Mouse (Mus musculus) cerebellum, adult 11-12 months (tissue): ENCODE measurements around the gene Ccnf.
A peak's percentile ranks its signal among the peaks of the same experiment; 100 is the strongest.

ENCODE experiments used
- DNase-seq: peaks from one replicate; pipeline ENCODE4 v3.0.0; 2022

Ccnf gene

GRCm38 (mm10) chr17:24201092-24201491 lies 50.2 kb downstream of the Ccnf start:
- DNase-seq: no peak

DNA sequence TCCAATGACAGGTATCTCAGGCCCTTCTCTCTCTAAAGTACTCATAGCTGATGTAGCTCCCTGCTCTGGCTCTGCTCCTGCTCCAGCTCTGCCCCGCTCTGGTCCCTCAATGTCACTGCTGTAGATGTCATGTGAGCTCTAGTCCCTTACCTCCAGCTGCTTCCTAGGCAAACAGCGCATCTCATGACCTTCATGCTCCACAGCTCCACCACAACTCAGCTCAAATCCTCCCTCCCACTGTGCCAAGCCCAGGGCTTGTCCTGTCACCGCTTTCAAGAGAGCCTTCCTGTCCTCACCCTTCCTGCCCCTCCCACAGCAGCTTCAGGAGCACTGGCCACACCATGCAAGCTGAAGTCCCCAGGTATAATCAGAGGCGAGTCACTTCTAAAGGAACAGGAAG lies 51.5 kb downstream of the Ccnf start:
- no peak for DNase-seq

DNA sequence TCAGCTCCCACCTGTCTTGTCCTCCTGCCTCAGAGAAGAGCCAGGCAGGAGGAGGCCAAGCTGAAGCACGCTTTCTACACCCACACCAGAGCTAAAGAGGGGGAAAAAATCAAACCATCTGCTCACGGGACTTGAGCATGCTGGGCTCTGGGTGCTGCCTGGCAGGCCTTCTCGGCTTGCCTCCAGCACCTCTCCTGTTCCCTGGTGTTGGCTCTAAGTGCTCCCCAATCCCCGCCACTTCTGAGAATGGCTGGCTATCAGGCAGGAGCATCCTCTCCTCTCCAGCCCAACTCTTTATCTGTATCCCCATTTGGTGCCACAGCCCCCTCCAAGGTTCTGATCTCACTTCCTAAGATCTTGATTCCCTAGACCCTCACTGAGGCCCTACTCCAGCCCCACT lies 52.0 kb downstream of the Ccnf start:
- peak; percentile 76 for DNase-seq

GRCm38 (mm10) chr17:24197032-24197824 lies 54.1 kb downstream of the Ccnf start:
- no peak for DNase-seq

GRCm38 (mm10) chr17:24195349-24195748 lies 55.9 kb downstream of the Ccnf start:
- no peak for DNase-seq

GRCm38 (mm10) chr17:24193769-24194168 lies 57.5 kb downstream of the Ccnf start:
- DNase-seq: no peak

DNA sequence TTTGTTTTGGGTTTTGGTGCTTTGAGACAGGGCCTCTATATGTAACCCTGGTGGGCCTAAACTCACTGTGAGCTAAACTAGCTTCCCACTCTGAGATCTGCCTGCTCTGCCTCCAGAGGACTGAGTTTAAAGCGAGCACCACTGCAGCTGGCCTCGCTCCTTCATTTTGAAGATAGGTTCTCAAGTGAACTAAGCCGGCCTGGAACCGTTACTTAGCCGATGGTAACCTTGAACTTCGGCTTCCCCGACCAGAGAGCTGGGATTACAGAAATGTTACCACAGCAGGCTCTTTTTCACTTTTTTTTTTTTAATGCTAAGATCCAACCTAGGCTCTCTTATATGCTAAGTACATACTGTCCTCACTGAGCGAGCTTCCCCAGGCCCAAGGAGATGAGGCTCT lies 58.0 kb downstream of the Ccnf start:
- DNase-seq: no peak

DNA sequence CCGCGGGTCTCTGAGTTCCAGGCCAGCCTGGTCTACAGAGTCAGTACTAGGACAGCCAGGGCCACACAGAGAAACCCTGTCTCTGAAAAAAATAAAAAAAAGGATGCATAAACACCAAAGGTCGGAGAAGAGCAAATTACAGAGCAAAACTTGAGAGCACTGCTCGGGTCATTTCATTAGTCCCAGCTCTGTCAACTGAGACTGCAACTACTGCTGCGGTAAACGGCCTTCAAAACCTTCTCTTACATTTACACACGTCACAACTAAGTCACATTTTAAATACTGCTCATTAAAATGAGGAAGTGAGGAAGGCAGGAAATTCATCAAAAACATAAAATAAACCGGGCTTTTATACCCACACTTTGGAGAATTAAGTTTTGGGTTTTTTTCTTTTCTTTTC lies 58.4 kb downstream of the Ccnf start:
- no peak for DNase-seq

DNA sequence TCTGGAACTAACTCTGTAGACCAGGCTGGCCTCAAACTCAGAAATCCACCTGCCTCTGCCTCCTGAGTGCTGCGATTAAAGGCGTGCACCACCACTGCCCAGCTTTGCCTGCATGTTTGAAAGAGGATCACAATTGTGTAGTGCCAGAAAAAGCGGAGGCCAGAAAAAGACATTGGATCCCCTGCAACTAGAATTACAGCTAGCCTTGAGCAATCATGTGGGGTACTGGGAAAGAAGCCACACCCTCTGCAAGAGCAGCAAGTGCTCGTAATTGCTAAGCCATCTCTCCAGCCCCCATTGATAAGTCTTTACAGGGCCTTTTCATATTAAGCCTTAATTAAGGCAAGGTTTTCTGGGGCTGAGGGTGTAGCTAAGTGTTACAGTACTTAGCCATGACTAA lies 59.8 kb downstream of the Ccnf start:
- DNase-seq: no peak

DNA sequence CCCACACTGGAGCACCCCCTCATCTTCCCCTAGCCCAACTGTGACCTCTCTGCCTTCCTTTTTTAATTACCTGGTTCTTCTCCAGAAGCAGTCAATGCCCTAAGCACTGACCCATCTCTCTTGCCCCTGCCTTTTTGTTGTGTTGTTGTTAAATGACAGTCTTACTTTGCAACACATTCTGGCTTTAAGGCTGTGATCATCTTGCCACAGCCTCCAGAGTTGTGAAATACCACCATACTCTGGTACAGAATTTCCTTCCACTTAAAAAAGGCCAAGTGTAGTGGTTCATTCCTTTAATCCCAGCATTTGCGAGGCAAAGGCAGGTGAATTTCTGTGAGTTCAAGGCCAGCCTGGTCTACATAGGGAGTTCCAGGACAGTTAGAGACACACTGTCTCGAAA lies 60.4 kb downstream of the Ccnf start:
- no peak for DNase-seq

GRCm38 (mm10) chr17:24174259-24174658 lies 77.0 kb downstream of the Ccnf start:
- DNase-seq: no peak

GRCm38 (mm10) chr17:24173423-24173822 lies 77.9 kb downstream of the Ccnf start:
- peak; percentile 65 for DNase-seq
